Mouse (Mus musculus) C2C12 (cell line): Measurements from ENCODE around the gene Klrb1f.

ENCODE experiments used
- CTCF ChIP-seq: IDR thresholded peaks from one replicate; pipeline ENCODE4 v1.5.1; 2011; ENCODE audit not compliant: control insufficient read depth, insufficient read depth, insufficient read length
- MAX ChIP-seq: IDR thresholded peaks from one replicate; pipeline ENCODE4 v1.6.1; 2011; ENCODE audit warnings: mild to moderate bottlenecking, control low read depth
- MYOD1 ChIP-seq: IDR thresholded peaks from one replicate; pipeline ENCODE4 v1.6.1; 2011; ENCODE audit warnings: low read depth; ENCODE audit not compliant: control insufficient read depth, insufficient read length
- MYOG ChIP-seq: IDR thresholded peaks from one replicate; pipeline ENCODE4 v1.6.1; 2011; ENCODE audit not compliant: control insufficient read depth, insufficient read length; ENCODE audit errors: extremely low read depth
- USF1 ChIP-seq: IDR thresholded peaks from one replicate; pipeline ENCODE4 v1.6.1; 2011; ENCODE audit warnings: low read depth, mild to moderate bottlenecking, control low read depth, moderate library complexity

DNA sequence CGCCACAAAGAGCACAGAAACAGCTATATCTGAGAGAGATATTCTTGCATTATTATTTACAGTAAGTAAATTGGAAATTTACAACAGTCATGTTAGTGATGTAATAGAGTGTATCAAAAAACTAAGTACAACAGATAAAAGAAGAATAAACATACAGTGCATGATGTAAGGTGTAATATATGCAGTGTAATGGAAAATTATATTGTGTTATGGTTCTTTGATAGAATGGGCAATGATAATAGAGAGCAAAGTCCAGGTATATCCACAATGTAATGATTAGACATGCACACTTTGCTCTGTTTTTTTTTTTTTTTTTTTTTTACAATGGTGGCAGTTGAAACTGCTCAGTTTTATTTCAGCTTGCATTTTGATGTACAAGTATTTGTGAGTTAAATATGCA, 55.9 kb downstream of the Klrb1f start:
- TF ChIP-seq MAX (no peak), MYOD1 (no peak), CTCF (no peak), USF1 (no peak), MYOG (no peak)
